Mouse (Mus musculus) left cerebral cortex, postnatal 4 days (tissue): ENCODE results near the gene Inhbe. TPM values are rescaled to one million over a fixed set of nuclear protein-coding genes. Genes with fewer than 3 reads are reported as not detected.

Experiments
- DNase-seq: peaks from one replicate; pipeline ENCODE4 v3.0.0-alpha.2; 2022
- intact Hi-C: fragments of 180-260 bp; cut with DNase I; formaldehyde crosslinking; loops from one replicate; pipeline ENCODE4 v1.15.1; 2025
- total RNA-seq, 2 experiments: library from RNA; stranded (reverse); gene quantifications; 2 replicates each; pipeline ENCODE4 v1.2.3; 2021

Inhbe gene
- total RNA-seq, 2 experiments from 2014 or later: not detected

GRCm38 (mm10) chr10:127348957-127349356, 5.3 kb downstream of the Inhbe start:
- no peak for DNase-seq
- intact Hi-C loops: no loop called here

- intact Hi-C loops: no loop called here
- DNase-seq: no peak
These were observed 8.0 kb downstream of the Inhbe start for GRCm38 (mm10) chr10:127346173-127346572.

DNA sequence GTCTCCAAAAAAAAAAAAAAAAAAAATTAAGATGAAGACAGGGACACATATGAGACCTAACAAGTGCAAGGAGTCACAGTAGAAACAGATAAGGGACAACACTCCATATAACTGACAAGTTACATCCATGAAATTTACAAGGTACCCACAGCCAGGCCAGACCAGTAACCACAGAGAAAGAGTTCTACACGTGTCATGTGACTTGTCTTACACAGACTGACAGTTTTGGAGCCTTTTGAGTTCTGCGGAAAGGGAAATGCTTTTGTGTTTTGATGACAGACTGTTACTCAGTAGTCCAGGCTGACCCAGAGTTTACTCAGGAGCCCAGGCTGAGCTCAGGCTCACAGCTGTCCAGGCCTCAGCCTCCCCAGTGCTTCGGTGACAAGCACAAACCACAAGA, 11.2 kb downstream of the Inhbe start:
- intact Hi-C loops: no loop called here
- DNase-seq: no peak

- peak; percentile 87 for DNase-seq
- intact Hi-C loops: no loop called here
These were observed 12.1 kb downstream of the Inhbe start, which contains the start of gene Gli1 for GRCm38 (mm10) chr10:127341891-127342639. TSS of gene Gli1 (minus strand) at chr10:127341974.

GRCm38 (mm10) chr10:127341360-127341690, 12.9 kb downstream of the Inhbe start:
- DNase-seq: no peak
- intact Hi-C loops: no loop called here

DNA sequence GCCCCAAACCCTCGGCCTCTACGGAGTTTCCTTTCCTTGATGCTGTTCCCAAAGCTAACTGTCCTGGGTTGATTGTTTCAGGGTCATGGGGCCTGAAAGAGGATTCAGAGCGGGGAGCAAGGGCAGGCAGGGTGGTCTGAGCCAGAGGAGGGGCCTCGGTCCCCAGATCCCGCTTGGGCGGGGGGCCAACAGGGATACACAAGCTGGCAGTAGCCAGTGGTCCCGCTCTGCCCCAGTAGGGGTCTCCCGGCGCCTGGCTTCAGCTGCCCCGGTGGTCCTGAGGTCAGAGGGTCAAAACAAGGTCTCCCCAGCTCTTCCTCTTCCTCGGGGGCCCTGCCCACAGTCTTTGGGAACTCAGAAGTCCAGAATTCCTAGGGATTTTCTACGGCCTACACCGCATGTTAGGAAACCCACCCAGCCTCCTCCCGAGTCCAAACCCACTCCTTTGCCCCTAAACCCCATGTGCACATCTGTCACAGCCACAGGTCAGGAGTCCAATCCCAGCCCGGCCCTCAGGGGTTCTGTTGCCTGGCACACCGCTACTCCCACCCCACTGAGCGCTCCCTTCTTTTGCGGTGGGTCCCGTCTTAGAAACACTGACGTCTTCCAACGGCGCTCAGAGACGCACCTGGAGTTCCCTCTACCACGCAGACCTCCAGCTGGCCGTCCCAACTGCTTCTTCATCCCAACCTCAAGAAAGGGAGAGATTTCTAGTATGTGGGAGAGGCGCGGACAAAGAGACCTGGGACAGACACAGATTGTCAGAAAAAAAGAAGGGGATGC, 13.4 kb downstream of the Inhbe start:
- peak; percentile 81 for DNase-seq

GRCm38 (mm10) chr10:127339683-127340576, 14.3 kb downstream of the Inhbe start:
- DNase-seq: peak; percentile 85
- intact Hi-C loops: loop anchor here (10.0 kb wide), 1 partner anchor 195 kb away; the partner anchor contains the start of gene Nxph4

More for the DNA sequence above, 13.4 kb downstream of the Inhbe start:
- intact Hi-C loops: no loop called here

- intact Hi-C loops: loop anchor here (10.0 kb wide), 1 partner anchor 196 kb away; the partner anchor contains the start of gene Nxph4
- DNase-seq: peak; percentile 89
These were observed 15.1 kb downstream of the Inhbe start for GRCm38 (mm10) chr10:127338930-127339682.

GRCm38 (mm10) chr10:127337536-127338099, 16.6 kb downstream of the Inhbe start:
- intact Hi-C loops: loop anchor here (10.0 kb wide), 1 partner anchor 197 kb away; the partner anchor contains the start of gene Nxph4
- DNase-seq: no peak

- intact Hi-C loops: loop anchor here (10.0 kb wide), 1 partner anchor 198 kb away; the partner anchor contains the start of gene Nxph4
- DNase-seq: no peak
These were observed 17.3 kb downstream of the Inhbe start for GRCm38 (mm10) chr10:127336952-127337351.

GRCm38 (mm10) chr10:127335271-127335670, 18.9 kb downstream of the Inhbe start:
- intact Hi-C loops: loop anchor here (10.0 kb wide), 1 partner anchor 200 kb away; the partner anchor contains the start of gene Nxph4
- DNase-seq: no peak

- intact Hi-C loops: loop anchor here (10.0 kb wide), 1 partner anchor 202 kb away; the partner anchor contains the start of gene Nxph4
- no peak for DNase-seq
These were observed 21.1 kb downstream of the Inhbe start for GRCm38 (mm10) chr10:127333152-127333551.

DNA sequence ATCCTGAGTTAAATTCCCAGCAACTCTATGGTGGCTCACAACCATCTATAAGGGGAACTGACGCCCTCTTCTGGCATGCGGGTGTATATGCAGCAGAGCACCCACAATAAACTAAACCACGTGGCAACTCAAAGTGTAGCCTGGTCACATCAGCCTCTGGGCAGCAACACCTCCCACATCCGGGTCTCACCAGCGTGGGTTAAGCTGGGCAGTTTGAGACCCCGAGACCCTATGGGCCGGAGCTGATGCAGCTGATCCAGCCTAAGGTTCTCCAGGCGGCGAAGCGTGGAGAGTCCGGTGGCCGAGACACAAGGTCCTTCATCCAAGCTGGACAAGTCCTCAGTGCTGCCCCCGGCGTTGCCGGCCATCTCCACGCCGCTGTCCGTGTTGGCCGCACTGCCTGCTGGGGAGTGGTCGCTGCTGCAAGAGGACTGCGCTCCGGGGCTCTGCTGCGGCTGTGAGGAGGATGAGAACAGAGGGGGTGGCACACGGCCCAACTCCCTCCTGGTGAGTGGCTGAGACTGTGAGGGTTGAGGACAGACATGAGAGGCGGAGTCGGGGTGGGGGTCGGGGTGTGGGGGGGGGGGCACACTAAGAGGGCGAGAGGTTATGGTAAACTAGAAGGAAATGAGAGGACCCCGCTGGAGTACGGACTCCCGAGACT, 21.9 kb downstream of the Inhbe start:
- no peak for DNase-seq
- intact Hi-C loops: loop anchor here (10.0 kb wide), 1 partner anchor 202 kb away; the partner anchor contains the start of gene Nxph4

- no peak for DNase-seq
- intact Hi-C loops: loop anchor here (10.0 kb wide), 1 partner anchor 205 kb away; the partner anchor contains the start of gene Nxph4
These were observed 24.0 kb downstream of the Inhbe start for GRCm38 (mm10) chr10:127330212-127330611.

- no peak for DNase-seq
- intact Hi-C loops: no loop called here
These were observed 26.6 kb downstream of the Inhbe start for GRCm38 (mm10) chr10:127327461-127328145.

GRCm38 (mm10) chr10:127326828-127327227, 27.4 kb downstream of the Inhbe start:
- DNase-seq: no peak
- intact Hi-C loops: no loop called here

GRCm38 (mm10) chr10:127326017-127326801, 28.0 kb downstream of the Inhbe start:
- intact Hi-C loops: no loop called here
- DNase-seq: no peak
